Mouse (Mus musculus): Measurements from ENCODE around the gene Syn2. TPM values are rescaled to one million over a fixed set of nuclear protein-coding genes. Genes with fewer than 3 reads are reported as not detected.

The Syn2 gene
- polyA plus RNA-seq, 1 experiment from 2014 or later, result 0.63 TPM

DNA sequence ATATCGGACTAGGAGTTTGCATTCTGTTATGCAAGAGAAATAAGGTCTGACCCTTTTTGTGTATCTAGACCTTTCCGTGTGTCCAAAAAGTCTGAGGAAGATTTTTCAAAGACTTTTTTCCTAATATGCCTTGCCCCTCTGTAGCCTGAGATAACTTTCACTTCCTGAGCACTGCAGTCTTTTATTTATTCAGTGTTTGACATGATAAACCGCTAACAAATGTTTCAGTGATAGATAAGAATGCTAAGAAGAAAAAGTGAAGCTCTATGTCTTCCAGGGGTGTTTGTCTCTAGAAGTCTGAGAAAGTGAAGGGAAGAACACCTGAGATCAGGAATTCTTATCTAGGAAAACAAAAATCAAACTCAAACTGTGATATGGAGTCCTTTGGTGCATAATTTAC, 66.1 kb downstream of the Syn2 start:
- WGBS, result 87% methylated on average over 3 of the region's 3 CpGs
- DNase-seq (ENCODE audit: extremely low spot score, low spot score), result no peak
- Histone ChIP-seq H3K27me3 (ENCODE audit: poor library complexity, severe bottlenecking) (no peaks in the 10 kb centered on the region), H3K27ac (no peak overlapping the region), H3K4me3 (no peak overlapping the region), H3K9me3 (no peaks in the 10 kb centered on the region), H3K36me3 (replicated peaks) (no peaks in the 10 kb centered on the region), H3K4me1 (no peaks in the 10 kb centered on the region)

DNA sequence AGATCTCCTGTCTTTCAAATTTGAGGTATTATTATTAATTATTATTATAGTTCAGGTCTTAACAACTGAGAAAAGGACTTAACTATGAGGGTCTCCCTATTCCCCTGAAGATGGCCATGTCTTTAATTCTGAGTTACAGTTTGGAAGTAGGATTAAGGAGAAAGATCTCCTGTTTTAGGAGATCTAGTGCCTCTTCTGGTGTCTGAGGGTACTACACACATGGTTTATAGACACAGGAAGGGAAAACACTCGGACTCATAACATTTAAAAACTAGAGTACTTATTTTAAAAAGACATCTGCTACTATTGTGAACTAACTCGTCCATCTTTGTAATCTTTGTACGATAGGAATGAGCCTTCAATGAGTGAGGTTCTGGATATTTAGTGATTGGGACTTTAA, 68.3 kb downstream of the Syn2 start:
- no peak for DNase-seq (ENCODE audit: extremely low spot score, low spot score)
- Histone ChIP-seq H3K4me1 (no peaks in the 10 kb centered on the region), H3K36me3 (replicated peaks) (no peaks in the 10 kb centered on the region), H3K27me3 (ENCODE audit: poor library complexity, severe bottlenecking) (no peaks in the 10 kb centered on the region), H3K27ac (no peak overlapping the region), H3K4me3 (no peak overlapping the region), H3K9me3 (no peaks in the 10 kb centered on the region)
- WGBS, result 81% methylated on average over 3 of the region's 3 CpGs

GRCm38 (mm10) chr6:115210187-115210586, 75.5 kb downstream of the Syn2 start:
- no peak for DNase-seq (ENCODE audit: extremely low spot score, low spot score)
- H3K36me3 ChIP-seq (replicated peaks), result no peaks in the 10 kb centered on the region
- 81% methylated on average over 2 of the region's 2 CpGs for WGBS
- no peaks in the 10 kb centered on the region for H3K9me3 ChIP-seq
- H3K4me3 ChIP-seq, result no peak overlapping the region
- peaks cover 11% of the 10 kb centered on the region for H3K4me1 ChIP-seq
- H3K27me3 ChIP-seq (ENCODE audit: poor library complexity, severe bottlenecking), result no peaks in the 10 kb centered on the region
- H3K27ac ChIP-seq, result no peak overlapping the region

DNA sequence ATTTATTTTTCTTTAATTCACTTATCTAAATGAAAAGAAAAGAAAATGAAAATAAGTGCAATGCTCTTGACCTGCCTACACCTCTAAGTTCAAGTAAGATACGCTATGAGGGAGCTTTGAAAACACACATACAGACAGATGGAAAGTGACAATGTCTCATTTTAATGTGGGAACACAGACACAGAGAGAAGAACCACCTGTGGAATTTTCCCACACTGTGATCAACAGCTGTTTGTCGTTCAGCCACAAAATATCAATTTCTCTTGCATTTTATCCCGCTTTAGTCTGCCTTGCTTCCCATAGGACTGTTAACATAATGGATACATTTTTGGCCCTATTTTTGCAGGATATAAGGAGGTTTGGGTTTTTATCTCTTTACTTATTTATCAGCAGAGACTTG, 76.1 kb downstream of the Syn2 start:
- no peak overlapping the region for H3K4me3 ChIP-seq
- no peaks in the 10 kb centered on the region for H3K27me3 ChIP-seq (ENCODE audit: poor library complexity, severe bottlenecking)
- H3K9me3 ChIP-seq, result no peaks in the 10 kb centered on the region
- DNase-seq (ENCODE audit: extremely low spot score, low spot score), result no peak
- no peaks in the 10 kb centered on the region for H3K36me3 ChIP-seq (replicated peaks)
- no peak overlapping the region for H3K27ac ChIP-seq
- WGBS, result 92% methylated on average over 3 of the region's 3 CpGs
- H3K4me1 ChIP-seq, result peaks cover 11% of the 10 kb centered on the region

GRCm38 (mm10) chr6:115212132-115212903, 77.6 kb downstream of the Syn2 start:
- Histone ChIP-seq H3K4me3 (no peak overlapping the region), H3K36me3 (replicated peaks) (no peaks in the 10 kb centered on the region), H3K9me3 (no peaks in the 10 kb centered on the region), H3K4me1 (peaks cover 11% of the 10 kb centered on the region), H3K27ac (no peak overlapping the region), H3K27me3 (ENCODE audit: poor library complexity, severe bottlenecking) (no peaks in the 10 kb centered on the region)
- DNase-seq (ENCODE audit: extremely low spot score, low spot score), result no peak
- WGBS, result 61% methylated on average over 5 of the region's 5 CpGs

DNA sequence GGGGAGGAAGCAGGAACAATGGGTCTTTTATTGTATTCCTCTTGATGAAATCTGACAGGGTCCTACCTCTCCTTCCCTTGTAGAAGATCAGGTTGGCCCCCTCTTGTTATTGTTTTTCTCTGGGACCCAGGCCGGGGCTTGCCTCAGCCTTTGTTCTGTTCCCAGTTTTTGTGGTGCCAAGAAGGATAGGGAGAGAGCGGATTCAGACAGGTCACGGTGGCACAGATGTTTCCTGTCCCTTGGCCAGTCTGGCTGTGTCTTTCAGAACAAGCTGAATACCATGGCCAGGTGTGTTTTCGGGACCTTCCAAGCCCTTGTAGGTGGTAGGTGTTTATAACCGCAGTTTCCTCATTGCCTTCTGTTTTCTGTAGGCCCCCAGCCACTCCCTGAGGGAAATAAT, 78.4 kb downstream of the Syn2 start:
- Histone ChIP-seq H3K9me3 (no peaks in the 10 kb centered on the region), H3K27ac (no peak overlapping the region), H3K4me3 (no peak overlapping the region), H3K4me1 (peaks cover 11% of the 10 kb centered on the region), H3K27me3 (ENCODE audit: poor library complexity, severe bottlenecking) (no peaks in the 10 kb centered on the region), H3K36me3 (replicated peaks) (no peaks in the 10 kb centered on the region)
- no peak for DNase-seq (ENCODE audit: extremely low spot score, low spot score)
- WGBS, result 62% methylated on average over 5 of the region's 5 CpGs

GRCm38 (mm10) chr6:115221215-115221641, 86.5 kb downstream of the Syn2 start:
- H3K4me3 ChIP-seq, result no peak overlapping the region
- H3K27ac ChIP-seq, result no peak overlapping the region
- no peaks in the 10 kb centered on the region for H3K36me3 ChIP-seq (replicated peaks)
- no peaks in the 10 kb centered on the region for H3K27me3 ChIP-seq (ENCODE audit: poor library complexity, severe bottlenecking)
- no peak for DNase-seq (ENCODE audit: extremely low spot score, low spot score)
- no peaks in the 10 kb centered on the region for H3K4me1 ChIP-seq
- no peaks in the 10 kb centered on the region for H3K9me3 ChIP-seq
- WGBS, result 82% methylated on average over 8 of the region's 8 CpGs

GRCm38 (mm10) chr6:115225519-115225918, 90.8 kb downstream of the Syn2 start:
- Histone ChIP-seq H3K4me3 (no peak overlapping the region), H3K9me3 (no peaks in the 10 kb centered on the region), H3K27me3 (ENCODE audit: poor library complexity, severe bottlenecking) (no peaks in the 10 kb centered on the region), H3K36me3 (replicated peaks) (no peaks in the 10 kb centered on the region), H3K27ac (no peak overlapping the region), H3K4me1 (no peaks in the 10 kb centered on the region)
- 74% methylated on average over 3 of the region's 3 CpGs for WGBS
- DNase-seq (ENCODE audit: extremely low spot score, low spot score), result no peak

DNA sequence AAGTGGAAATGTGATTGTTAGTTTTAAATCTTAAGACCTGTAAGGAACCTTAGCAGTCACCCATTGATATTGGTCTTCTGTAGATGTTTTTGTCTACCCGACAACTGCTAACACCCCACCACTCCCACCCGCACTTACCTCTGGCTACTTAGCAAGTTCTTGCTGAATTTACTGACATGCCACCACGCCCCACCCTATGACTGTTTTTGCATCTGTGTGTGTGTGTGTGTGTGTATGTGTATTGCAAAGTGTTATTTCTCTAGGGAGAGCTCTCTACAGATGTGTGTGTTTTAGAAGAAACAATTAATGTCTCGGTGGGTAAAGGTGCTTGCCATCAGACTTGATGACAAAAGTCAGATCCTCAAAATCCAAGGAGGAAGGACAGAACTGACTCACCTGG, 92.3 kb downstream of the Syn2 start, which contains the start of gene Gm17482:
TSS of gene Gm17482 (plus strand) at position 301 of the 400 bp plus-strand sequence.
- no peak within 1 kb of the TSS for H3K27ac ChIP-seq
- no peaks in the 10 kb centered on the region for H3K36me3 ChIP-seq (replicated peaks)
- 81% methylated on average over 4 of the region's 4 CpGs for WGBS
- no peaks in the 10 kb centered on the region for H3K4me1 ChIP-seq
- no peak within 1 kb of the TSS for H3K4me3 ChIP-seq
- DNase-seq (ENCODE audit: extremely low spot score, low spot score), result no peak
- H3K27me3 ChIP-seq (ENCODE audit: poor library complexity, severe bottlenecking), result no peaks in the 10 kb centered on the region
- H3K9me3 ChIP-seq, result no peaks in the 10 kb centered on the region

DNA sequence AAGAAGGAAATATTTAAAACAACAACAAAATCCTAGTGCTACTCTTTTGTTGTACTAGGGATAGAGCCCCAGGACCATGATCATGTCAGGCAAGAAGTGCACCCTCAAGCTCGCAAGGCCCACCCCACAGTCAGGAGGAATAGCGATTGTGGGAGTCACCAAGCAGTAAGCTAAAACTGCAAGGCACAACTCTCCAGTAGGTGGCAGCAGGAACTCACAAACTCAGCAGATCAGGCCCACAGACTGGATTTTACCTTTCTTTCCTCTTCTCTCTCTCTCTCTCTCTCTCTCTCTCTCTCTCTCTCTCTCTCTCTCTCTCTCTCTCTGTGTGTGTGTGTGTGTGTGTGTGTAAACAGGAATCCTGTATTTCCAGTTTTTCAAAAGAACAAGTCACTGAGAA, 92.8 kb downstream of the Syn2 start:
- 9% methylated on average over 2 of the region's 2 CpGs for WGBS
- H3K4me3 ChIP-seq, result no peak overlapping the region
- peak; percentile 65 for DNase-seq (ENCODE audit: extremely low spot score, low spot score)
- H3K9me3 ChIP-seq, result no peaks in the 10 kb centered on the region
- no peak overlapping the region for H3K27ac ChIP-seq
- H3K27me3 ChIP-seq (ENCODE audit: poor library complexity, severe bottlenecking), result no peaks in the 10 kb centered on the region
- H3K4me1 ChIP-seq, result no peaks in the 10 kb centered on the region
- H3K36me3 ChIP-seq (replicated peaks), result no peaks in the 10 kb centered on the region

DNA sequence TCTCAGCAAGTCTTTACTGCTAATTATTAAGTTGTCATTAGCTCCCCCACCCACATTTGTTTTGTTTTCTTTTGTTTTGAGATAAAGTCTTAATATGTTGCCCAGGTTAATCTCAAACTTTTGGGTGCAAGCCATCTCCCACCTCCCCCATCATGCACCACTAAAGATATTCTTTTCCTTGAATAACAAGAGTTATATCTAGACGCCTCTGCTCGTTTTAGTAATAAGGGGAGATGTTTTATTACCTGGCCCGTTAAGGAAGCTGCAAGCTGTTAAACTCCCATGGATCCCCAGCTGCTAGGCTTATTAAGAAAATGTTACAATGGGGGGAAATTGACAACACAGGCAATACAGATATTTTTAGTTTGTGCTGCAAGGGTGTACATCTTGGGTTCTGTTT, 95.9 kb downstream of the Syn2 start:
- Histone ChIP-seq H3K9me3 (no peaks in the 10 kb centered on the region), H3K4me3 (no peak overlapping the region), H3K27me3 (ENCODE audit: poor library complexity, severe bottlenecking) (no peaks in the 10 kb centered on the region), H3K4me1 (no peaks in the 10 kb centered on the region), H3K36me3 (replicated peaks) (no peaks in the 10 kb centered on the region), H3K27ac (no peak overlapping the region)
- DNase-seq (ENCODE audit: extremely low spot score, low spot score), result no peak
- 83% methylated on average over 3 of the region's 3 CpGs for WGBS

DNA sequence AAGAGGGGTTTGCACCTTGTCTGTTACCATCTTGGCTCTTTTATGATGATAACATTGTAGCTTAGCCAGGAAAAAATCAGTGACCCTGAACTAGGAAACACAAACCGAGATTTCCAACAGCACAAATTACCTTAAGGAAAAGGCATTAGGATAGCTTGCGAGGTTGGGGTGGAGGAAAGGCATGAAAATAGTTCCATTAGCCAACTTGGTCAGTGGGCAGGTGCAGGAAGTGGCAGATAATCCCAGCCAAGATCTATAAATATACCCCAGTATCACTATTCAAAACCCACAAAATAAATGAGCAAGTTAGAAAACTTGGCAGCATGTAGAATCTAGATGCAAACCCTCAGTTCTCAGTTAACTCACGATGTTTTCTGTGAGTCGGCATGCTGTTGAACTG, 97.1 kb downstream of the Syn2 start:
- H3K36me3 ChIP-seq (replicated peaks), result no peaks in the 10 kb centered on the region
- no peaks in the 10 kb centered on the region for H3K27me3 ChIP-seq (ENCODE audit: poor library complexity, severe bottlenecking)
- 88% methylated on average over 4 of the region's 4 CpGs for WGBS
- no peak overlapping the region for H3K27ac ChIP-seq
- H3K4me1 ChIP-seq, result no peaks in the 10 kb centered on the region
- no peak for DNase-seq (ENCODE audit: extremely low spot score, low spot score)
- H3K9me3 ChIP-seq, result no peaks in the 10 kb centered on the region
- no peak overlapping the region for H3K4me3 ChIP-seq

- no peaks in the 10 kb centered on the region for H3K27me3 ChIP-seq (ENCODE audit: poor library complexity, severe bottlenecking)
- H3K36me3 ChIP-seq (replicated peaks), result no peaks in the 10 kb centered on the region
- DNase-seq (ENCODE audit: extremely low spot score, low spot score), result no peak
- H3K27ac ChIP-seq, result no peak overlapping the region
- no peak overlapping the region for H3K4me3 ChIP-seq
- no peaks in the 10 kb centered on the region for H3K4me1 ChIP-seq
- WGBS, result 88% methylated on average over 1 of the region's 1 CpGs
- no peaks in the 10 kb centered on the region for H3K9me3 ChIP-seq
Observed at GRCm38 (mm10) chr6:115232562-115232961, 97.9 kb downstream of the Syn2 start.

Measured in forebrain, embryonic 10.5 days (tissue).